Mouse (Mus musculus): ENCODE measurements at regions not wholly inside any gene's neighbourhood (a gene's known extent, or its start where the extent isn't known, plus 50 kb on each side); places are given as distances from the start of the nearest gene placed in this dataset.

GRCm38 (mm10) chr11:112615629-112616028 is 166.4 kb upstream of the Sox9 start:
- ATAC-seq (replicated peaks; ENCODE audit: poor library complexity, severe bottlenecking) = no peak

- no peak for ATAC-seq (replicated peaks; ENCODE audit: poor library complexity, severe bottlenecking)
These were observed 165.1 kb upstream of the Sox9 start for GRCm38 (mm10) chr11:112616942-112617341.

GRCm38 (mm10) chr11:112620916-112621315 is 161.1 kb upstream of the Sox9 start:
- ATAC-seq (replicated peaks; ENCODE audit: poor library complexity, severe bottlenecking) = no peak

- ATAC-seq (replicated peaks; ENCODE audit: poor library complexity, severe bottlenecking) = no peak
These were observed 160.5 kb upstream of the Sox9 start for GRCm38 (mm10) chr11:112621385-112622120.

GRCm38 (mm10) chr11:112649298-112649697 is 132.7 kb upstream of the Sox9 start:
- no peak for ATAC-seq (replicated peaks; ENCODE audit: poor library complexity, severe bottlenecking)

GRCm38 (mm10) chr11:112657410-112658159 is 124.4 kb upstream of the Sox9 start:
- ATAC-seq (replicated peaks; ENCODE audit: poor library complexity, severe bottlenecking) = no peak

- ATAC-seq (replicated peaks; ENCODE audit: poor library complexity, severe bottlenecking) = no peak
These were observed 122.1 kb upstream of the Sox9 start for GRCm38 (mm10) chr11:112659911-112660310.

GRCm38 (mm10) chr11:112661426-112661825 is 120.6 kb upstream of the Sox9 start:
- no peak for ATAC-seq (replicated peaks; ENCODE audit: poor library complexity, severe bottlenecking)

- ATAC-seq (replicated peaks; ENCODE audit: poor library complexity, severe bottlenecking) = no peak
These were observed 114.7 kb upstream of the Sox9 start for GRCm38 (mm10) chr11:112667311-112667710.

GRCm38 (mm10) chr11:112672086-112672485 is 109.9 kb upstream of the Sox9 start:
- no peak for ATAC-seq (replicated peaks; ENCODE audit: poor library complexity, severe bottlenecking)

GRCm38 (mm10) chr11:112690047-112690446 is 92.0 kb upstream of the Sox9 start:
- ATAC-seq (replicated peaks; ENCODE audit: poor library complexity, severe bottlenecking) = no peak

GRCm38 (mm10) chr11:112706091-112706490 is 75.9 kb upstream of the Sox9 start:
- ATAC-seq (replicated peaks; ENCODE audit: poor library complexity, severe bottlenecking) = no peak

GRCm38 (mm10) chr11:112708119-112708730 is 73.8 kb upstream of the Sox9 start:
- ATAC-seq (replicated peaks; ENCODE audit: poor library complexity, severe bottlenecking) = no peak

- ATAC-seq (replicated peaks; ENCODE audit: poor library complexity, severe bottlenecking) = no peak
These were observed 70.4 kb upstream of the Sox9 start for GRCm38 (mm10) chr11:112711656-112712055.

- no peak for ATAC-seq (replicated peaks; ENCODE audit: poor library complexity, severe bottlenecking)
These were observed 63.5 kb upstream of the Sox9 start for GRCm38 (mm10) chr11:112718547-112718946.

GRCm38 (mm10) chr11:112720652-112721051 is 61.4 kb upstream of the Sox9 start:
- no peak for ATAC-seq (replicated peaks; ENCODE audit: poor library complexity, severe bottlenecking)

- ATAC-seq (replicated peaks; ENCODE audit: poor library complexity, severe bottlenecking) = no peak
These were observed 59.1 kb upstream of the Sox9 start for GRCm38 (mm10) chr11:112722936-112723335.

GRCm38 (mm10) chr11:112728154-112728952 is 53.7 kb upstream of the Sox9 start:
- ATAC-seq (replicated peaks; ENCODE audit: poor library complexity, severe bottlenecking) = no peak

Measured in granulocyte monocyte progenitor cell, adult 5-6 weeks (primary cell).